Mouse (Mus musculus) forebrain, embryonic 10.5 days (tissue): ENCODE data around the gene Gcgr. TPM values are rescaled to one million over a fixed set of nuclear protein-coding genes. Genes with fewer than 3 reads are reported as not detected.
"Not testable (repeated sequence)": the region's sequence is repeated elsewhere in the genome, so short reads cannot be mapped to it uniquely, and the experiment has no call there.

Experiments
- DNase-seq: peaks from one replicate; pipeline ENCODE4 v3.0.0-alpha.2; 2017; ENCODE audit warnings: low spot score; ENCODE audit errors: extremely low spot score
- H3K27ac ChIP-seq: fragments of 300-500 bp; sonication (generic); 2 replicates; pipeline ENCODE4 v1.5.1; 2016; ENCODE audit warnings: mild to moderate bottlenecking
- H3K27me3 ChIP-seq: fragments of 300-500 bp; sonication (generic); 2 replicates; pipeline ENCODE4 v1.6.1; 2016; ENCODE audit warnings: mild to moderate bottlenecking; ENCODE audit not compliant: poor library complexity, severe bottlenecking
- H3K36me3 ChIP-seq: fragments of 300-500 bp; sonication (generic); replicated peaks from 2 replicates; pipeline ENCODE4 v1.6.1; 2016; ENCODE audit warnings: mild to moderate bottlenecking, moderate library complexity
- H3K4me1 ChIP-seq: fragments of 300-500 bp; sonication (generic); 2 replicates; pipeline ENCODE4 v1.6.1; 2016
- H3K4me3 ChIP-seq: fragments of 300-500 bp; sonication (generic); 2 replicates; pipeline ENCODE4 v1.5.1; 2016; ENCODE audit warnings: mild to moderate bottlenecking, moderate library complexity
- H3K9me3 ChIP-seq: fragments of 300-500 bp; sonication (generic); 2 replicates; pipeline ENCODE4 v1.6.1; 2016; ENCODE audit warnings: mild to moderate bottlenecking, moderate library complexity
- WGBS: fragments of 180-500 bp; shearing (Covaris S2); methylation state at CpG from one replicate; pipeline ENCODE4 v1.1.7; 2016; 5-methylcytosine and 5-hydroxymethylcytosine counted together
- polyA plus RNA-seq: library from polyadenylated mRNA; unstranded; fragments of >200 nt; fragmentation: Nextera tagmentation; extraction: Ambion mirVana; gene quantifications from 2 replicates; pipeline ENCODE4 v1.2.1, GENCODE M21; 2016

Gene Gcgr
- polyA plus RNA-seq, 1 experiment from 2014 or later, result 0.16 TPM

DNA sequence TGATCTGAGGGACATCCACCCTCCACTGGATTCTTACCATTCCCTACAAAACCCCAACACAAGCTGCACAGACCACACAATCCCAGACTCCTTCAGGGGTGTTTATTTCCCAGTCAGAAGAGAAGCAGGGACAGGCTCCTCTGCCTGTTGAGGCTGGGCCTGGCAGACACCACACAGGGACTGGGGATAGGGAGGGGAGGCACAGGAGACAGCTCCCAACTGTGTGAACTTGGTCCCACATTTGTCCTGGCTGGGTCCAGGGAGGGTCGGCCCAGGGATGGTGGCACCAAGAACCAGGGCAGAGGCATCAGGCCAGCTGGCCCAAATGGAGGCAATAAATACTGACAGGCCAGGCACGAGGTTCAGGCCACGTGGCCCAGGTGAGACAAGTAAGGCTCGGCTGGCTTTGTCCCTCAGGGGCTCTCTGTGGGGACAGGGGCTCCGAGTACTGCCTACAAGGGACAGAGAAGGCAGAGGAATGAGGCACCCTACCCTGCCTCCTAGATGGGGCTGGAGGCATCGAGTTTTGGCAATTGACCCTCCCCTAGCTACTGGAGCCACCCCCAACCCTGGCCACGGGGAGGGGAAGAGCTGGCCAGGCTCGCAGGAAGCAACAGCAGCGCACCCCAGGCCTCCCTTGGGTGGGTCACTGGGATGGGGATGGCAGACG, 47.7 kb downstream of the Gcgr start:
- no peaks in the 10 kb centered on the region for H3K27me3 ChIP-seq
- H3K27ac ChIP-seq, result no peak overlapping the region; the same call in 1 of the 2 replicates
- peak overlapping the region; percentile 2; the same call in 1 of the 2 replicates for H3K4me3 ChIP-seq
- no peaks in the 10 kb centered on the region for H3K9me3 ChIP-seq
- WGBS, result 93% methylated on average over 10 of the region's 10 CpGs
- peaks cover 50% of the 10 kb centered on the region for H3K36me3 ChIP-seq
- no peak for DNase-seq
- peaks cover 54% of the 10 kb centered on the region for H3K4me1 ChIP-seq

- H3K27ac ChIP-seq, result 0 out of 2 replicates have a peak overlapping the region, but pooled peaks have one; percentile 99
- H3K36me3 ChIP-seq, result peaks cover 55% of the 10 kb centered on the region
- H3K27me3 ChIP-seq, result no peaks in the 10 kb centered on the region
- 85% methylated on average over 11 of the region's 11 CpGs for WGBS
- H3K4me1 ChIP-seq, result peaks cover 53% of the 10 kb centered on the region
- no peak for DNase-seq
- peak overlapping the region; percentile 89; the same call in 1 of the 2 replicates for H3K4me3 ChIP-seq
- H3K9me3 ChIP-seq, result peaks cover under 1% of the 10 kb centered on the region; the same call in 1 of the 2 replicates
Measured at GRCm38 (mm10) chr11:120578694-120579243, 48.3 kb downstream of the Gcgr start.

DNA sequence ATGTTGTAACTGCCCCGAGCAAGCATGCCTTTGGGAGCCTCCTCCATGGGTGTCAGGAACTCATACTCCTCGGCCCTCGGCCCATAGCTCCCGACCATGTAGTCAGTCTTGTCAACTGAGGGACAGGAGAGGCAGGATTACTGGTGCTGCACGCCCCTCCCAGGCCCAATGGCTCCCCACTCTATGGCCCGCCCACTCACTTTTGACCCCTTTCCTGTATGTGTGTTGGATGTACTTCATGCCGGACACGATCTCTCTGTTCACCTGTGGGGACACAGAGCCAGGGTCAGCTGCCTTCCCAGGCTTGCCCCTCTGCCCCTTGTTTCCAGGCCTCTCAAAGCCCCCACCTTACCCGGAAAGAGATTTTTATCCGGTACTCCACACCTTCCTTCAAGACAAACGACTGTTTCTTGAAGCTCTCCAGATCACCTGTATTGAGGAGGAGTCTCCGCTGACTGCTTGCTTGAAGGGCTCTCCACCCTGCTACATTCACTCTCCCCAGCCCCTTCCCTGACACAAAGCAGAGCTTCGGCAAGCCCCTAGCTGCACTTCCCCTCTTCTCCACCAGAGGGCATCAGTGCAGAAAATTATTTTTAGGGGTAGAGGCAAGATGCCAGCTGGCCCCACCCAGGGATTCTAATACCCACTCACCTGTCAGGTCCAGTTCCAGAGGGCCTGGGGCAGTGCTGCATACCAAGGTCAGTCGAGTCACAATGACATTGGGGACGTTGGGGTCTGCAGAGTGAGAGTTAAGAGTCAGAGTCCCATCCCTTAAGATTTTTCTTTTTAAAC, 49.0 kb downstream of the Gcgr start:
- DNase-seq, result peak; percentile 86
- WGBS, result 65% methylated on average over 15 of the region's 15 CpGs
- peaks cover 62% of the 10 kb centered on the region for H3K36me3 ChIP-seq
- peaks cover 46% of the 10 kb centered on the region for H3K4me1 ChIP-seq
- peak overlapping the region; percentile 89 for H3K4me3 ChIP-seq
- no peaks in the 10 kb centered on the region for H3K27me3 ChIP-seq
- peaks cover 4% of the 10 kb centered on the region; the same call in 1 of the 2 replicates for H3K9me3 ChIP-seq
- peak overlapping the region; percentile 99 for H3K27ac ChIP-seq

- Histone ChIP-seq H3K4me1 (peaks cover 41% of the 10 kb centered on the region), H3K9me3 (peaks cover 4% of the 10 kb centered on the region; the same call in 1 of the 2 replicates), H3K36me3 (peaks cover 69% of the 10 kb centered on the region), H3K27ac (peak overlapping the region; percentile 99), H3K4me3 (peak overlapping the region; percentile 89), H3K27me3 (no peaks in the 10 kb centered on the region)
- WGBS, result 67% methylated on average over 7 of the region's 7 CpGs
- DNase-seq, result no peak
Measured at GRCm38 (mm10) chr11:120580190-120580589, 49.7 kb downstream of the Gcgr start.

GRCm38 (mm10) chr11:120580871-120581331, 50.4 kb downstream of the Gcgr start:
- WGBS, result under 1% methylated on average over 43 of the region's 44 CpGs
- Histone ChIP-seq H3K4me1 (peaks cover 41% of the 10 kb centered on the region), H3K27ac (peak overlapping the region; percentile 99), H3K36me3 (peaks cover 76% of the 10 kb centered on the region), H3K9me3 (peaks cover 4% of the 10 kb centered on the region; the same call in 1 of the 2 replicates), H3K4me3 (peak overlapping the region; percentile 89), H3K27me3 (no peaks in the 10 kb centered on the region)
- DNase-seq, result peak; percentile 49

GRCm38 (mm10) chr11:120581490-120582267, 51.2 kb downstream of the Gcgr start, which contains the start of gene Arhgdia:
Arhgdia (minus strand) TSS chr11:120581624.
- H3K4me3 ChIP-seq, result peak within 1 kb of the TSS; percentile 89
- 5% methylated on average over 69 of the region's 75 CpGs for WGBS
- DNase-seq, result peak; percentile 82
- H3K27me3 ChIP-seq, result no peaks in the 10 kb centered on the region
- peaks cover 4% of the 10 kb centered on the region; the same call in 1 of the 2 replicates for H3K9me3 ChIP-seq
- peaks cover 78% of the 10 kb centered on the region for H3K36me3 ChIP-seq
- H3K4me1 ChIP-seq, result peaks cover 41% of the 10 kb centered on the region
- H3K27ac ChIP-seq, result peak within 1 kb of the TSS; percentile 99

- no peak for DNase-seq
- Histone ChIP-seq H3K36me3 (peaks cover 78% of the 10 kb centered on the region), H3K27me3 (no peaks in the 10 kb centered on the region), H3K4me1 (peaks cover 41% of the 10 kb centered on the region), H3K4me3 (peak overlapping the region; percentile 89), H3K27ac (peak overlapping the region; percentile 99), H3K9me3 (peaks cover 4% of the 10 kb centered on the region; the same call in 1 of the 2 replicates)
- WGBS, result 75% methylated on average over 8 of the region's 8 CpGs
Measured at GRCm38 (mm10) chr11:120582268-120582981, 51.9 kb downstream of the Gcgr start.

DNA sequence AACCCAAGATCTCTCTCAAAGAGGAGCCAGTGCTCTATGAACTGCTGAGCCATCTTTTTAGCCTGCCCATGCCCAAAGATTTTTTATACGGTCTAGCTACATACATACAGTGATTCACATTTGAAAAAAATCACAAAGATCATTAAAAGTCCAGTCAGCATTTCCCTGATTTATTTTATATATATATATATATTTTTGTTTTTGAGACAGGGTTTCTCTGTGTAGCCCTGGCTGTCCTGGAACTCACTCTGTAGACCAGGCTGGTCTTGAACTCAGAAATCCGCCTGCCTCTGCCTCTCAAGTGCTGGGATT, 52.4 kb downstream of the Gcgr start:
- not testable (repeated sequence) for DNase-seq, H3K27ac ChIP-seq
- peaks cover 78% of the 10 kb centered on the region for H3K36me3 ChIP-seq

GRCm38 (mm10) chr11:120583937-120584336, 53.4 kb downstream of the Gcgr start:
- Histone ChIP-seq H3K27me3 (no peaks in the 10 kb centered on the region), H3K36me3 (peaks cover 78% of the 10 kb centered on the region), H3K9me3 (peaks cover 4% of the 10 kb centered on the region; the same call in 1 of the 2 replicates), H3K27ac (no peak overlapping the region), H3K4me1 (peaks cover 29% of the 10 kb centered on the region), H3K4me3 (no peak overlapping the region)
- 95% methylated on average over 1 of the region's 1 CpGs for WGBS
- no peak for DNase-seq

More for the DNA sequence above, 52.4 kb downstream of the Gcgr start:
- H3K27me3 ChIP-seq, H3K9me3 ChIP-seq, H3K4me3 ChIP-seq: not testable (repeated sequence)
- WGBS, result 89% methylated on average over 2 of the region's 2 CpGs
- peaks cover 39% of the 10 kb centered on the region for H3K4me1 ChIP-seq

DNA sequence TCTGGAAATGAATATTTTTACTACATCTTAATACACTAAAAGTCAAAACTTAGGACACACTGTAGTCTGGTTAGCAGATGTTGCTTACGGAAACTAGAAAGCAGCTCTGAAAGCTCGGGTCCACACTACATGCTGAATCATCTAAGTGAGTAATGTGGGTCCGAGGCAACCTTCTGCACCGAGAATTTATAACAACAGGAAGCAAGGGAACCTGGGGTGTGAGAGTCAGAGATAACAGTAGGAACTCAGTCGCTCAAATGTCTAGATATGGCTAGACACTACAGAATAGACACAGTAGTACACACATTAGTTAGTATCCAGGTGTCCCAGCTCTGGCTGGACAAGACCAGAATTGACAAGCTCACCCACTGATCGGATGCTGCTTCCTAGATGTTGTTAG, 58.0 kb downstream of the Gcgr start:
- H3K27me3 ChIP-seq, result no peaks in the 10 kb centered on the region
- H3K4me1 ChIP-seq, result no peaks in the 10 kb centered on the region
- WGBS, result 91% methylated on average over 6 of the region's 6 CpGs
- H3K4me3 ChIP-seq, result no peak overlapping the region
- no peak for DNase-seq
- H3K27ac ChIP-seq, result no peak overlapping the region
- peaks cover 4% of the 10 kb centered on the region; the same call in 1 of the 2 replicates for H3K9me3 ChIP-seq
- H3K36me3 ChIP-seq, result peaks cover 99% of the 10 kb centered on the region
